Mouse (Mus musculus) thymus, postnatal 14 days (tissue): ENCODE results near the gene Btbd35f4.
"Not testable (repeated sequence)": the region's sequence is repeated elsewhere in the genome, so short reads cannot be mapped to it uniquely, and the experiment has no call there.

Experiments
- DNase-seq: peaks from one replicate; pipeline ENCODE4 v3.0.0; 2021

Gene Btbd35f4

GRCm38 (mm10) chrX:4800196-4800595 lies at the start of gene Btbd35f4:
Btbd35f4 (plus strand) TSS chrX:4800496.
- not testable (repeated sequence) for DNase-seq

- DNase-seq: not testable (repeated sequence)
These were observed 39.7 kb downstream of the Btbd35f4 start for GRCm38 (mm10) chrX:4840016-4840415.
